Mouse (Mus musculus) embryonic facial prominence, embryonic 13.5 days (tissue): ENCODE data around the gene Ric8a. TPM values are rescaled to one million over a fixed set of nuclear protein-coding genes. Genes with fewer than 3 reads are reported as not detected.

Experiments
- polyA plus RNA-seq: library from polyadenylated mRNA; unstranded; fragments of >200 nt; fragmentation: Nextera tagmentation; extraction: Ambion mirVana; gene quantifications from 2 replicates; pipeline ENCODE4 v1.2.1, GENCODE M21; 2015

The Ric8a gene
- polyA plus RNA-seq, 1 experiment from 2014 or later, result 72.4 TPM

Other genes with a start within 250 kb of the Ric8a start
- not detected in 2 replicates for gene Olfr61, start 228.0 kb upstream of the Ric8a start, polyA plus RNA-seq
- not detected in 2 replicates for gene Olfr53, start 210.5 kb upstream of the Ric8a start, polyA plus RNA-seq
- 0.01 and 0.03 TPM in 2 replicates for gene Olfr539, start 197.0 kb upstream of the Ric8a start, polyA plus RNA-seq
- gene Olfr45, start 175.0 kb upstream of the Ric8a start, polyA plus RNA-seq, result not detected in 2 replicates
- gene Olfr541, start 159.7 kb upstream of the Ric8a start, polyA plus RNA-seq, result 0.15 TPM in 1 of 2 replicates, not detected in the other
- gene Cyp2e1, start 93.2 kb upstream of the Ric8a start, polyA plus RNA-seq, result not detected in 2 replicates
- 0.23 TPM in 1 of 2 replicates, not detected in the other for gene Syce1, start 69.1 kb upstream of the Ric8a start, polyA plus RNA-seq
- 1.7 and 2.1 TPM in 2 replicates for gene Zfp941, start 34.8 kb upstream of the Ric8a start, polyA plus RNA-seq
- gene Urah, start 21.9 kb upstream of the Ric8a start, polyA plus RNA-seq, result 4.2 and 5.3 TPM in 2 replicates
- gene Scgb1c1, start 11.4 kb upstream of the Ric8a start, polyA plus RNA-seq, result not detected in 2 replicates
- 0.25 TPM in 1 of 2 replicates, not detected in the other for gene Odf3, start 9.2 kb upstream of the Ric8a start, polyA plus RNA-seq
- not detected in 2 replicates for gene Gm45785, start 626 bp upstream of the Ric8a start, polyA plus RNA-seq
- 56.4 and 68.1 TPM in 2 replicates for gene Bet1l, start 620 bp downstream of the Ric8a start, polyA plus RNA-seq
- gene Psmd13, start 25.0 kb downstream of the Ric8a start, polyA plus RNA-seq, result 237 and 261 TPM in 2 replicates
- gene Sirt3, start 25.4 kb downstream of the Ric8a start, polyA plus RNA-seq, result 24.8 and 28.9 TPM in 2 replicates
- 1.2 and 1.9 TPM in 2 replicates for gene Cox8b, start 43.5 kb downstream of the Ric8a start, polyA plus RNA-seq
- 0.20 and 0.30 TPM in 2 replicates for gene Nlrp6, start 63.9 kb downstream of the Ric8a start, polyA plus RNA-seq
- 25.1 and 25.7 TPM in 2 replicates for gene Pgghg, start 84.4 kb downstream of the Ric8a start, polyA plus RNA-seq
- 32.4 and 56.7 TPM in 2 replicates for gene Ifitm5, start 93.3 kb downstream of the Ric8a start, polyA plus RNA-seq
- 1.1 TPM in 1 of 2 replicates, not detected in the other for gene Gm45717, start 99.0 kb downstream of the Ric8a start, polyA plus RNA-seq
- gene Ifitm2, start 99.0 kb downstream of the Ric8a start, polyA plus RNA-seq, result 1,314 and 1,591 TPM in 2 replicates
- gene Ifitm1, start 110.3 kb downstream of the Ric8a start, polyA plus RNA-seq, result 91.5 and 101 TPM in 2 replicates
- 98.1 and 109 TPM in 2 replicates for gene Ifitm3, start 153.8 kb downstream of the Ric8a start, polyA plus RNA-seq
- 0.45 TPM in 1 of 2 replicates, not detected in the other for gene Ifitm6, start 161.0 kb downstream of the Ric8a start, polyA plus RNA-seq
- gene Gm17387, start 172.2 kb downstream of the Ric8a start, polyA plus RNA-seq, result not detected in 2 replicates
- 26.4 and 27.4 TPM in 2 replicates for gene B4galnt4, start 204.1 kb downstream of the Ric8a start, polyA plus RNA-seq
- gene Pkp3, start 221.3 kb downstream of the Ric8a start, polyA plus RNA-seq, result 36.1 and 46.2 TPM in 2 replicates
- gene Sigirr, start 243.6 kb downstream of the Ric8a start, polyA plus RNA-seq, result 2.4 and 3.8 TPM in 2 replicates